Mouse (Mus musculus): ENCODE data around the gene Olfr1239.

The Olfr1239 gene

GRCm38 (mm10) chr2:89420307-89420706 is at the start of gene Olfr1239:
TSS of gene Olfr1239 (minus strand) at chr2:89420407.
- DNase-seq (ENCODE audit: low spot score in 2 of 2): no peak

- DNase-seq (ENCODE audit: low spot score in 2 of 2): no peak
Observed at GRCm38 (mm10) chr2:89442900-89443299, 22.7 kb upstream of the Olfr1239 start, which contains the start of gene Olfr1240. TSS of gene Olfr1240 (minus strand) at chr2:89443000.

- no peak for DNase-seq (ENCODE audit: low spot score in 2 of 2)
Observed at GRCm38 (mm10) chr2:89414557-89414956, 5.7 kb downstream of the Olfr1239 start.

- no peak for DNase-seq (ENCODE audit: low spot score in 2 of 2)
Observed at GRCm38 (mm10) chr2:89409576-89409975, 10.6 kb downstream of the Olfr1239 start, which contains the start of gene Olfr1238. TSS of gene Olfr1238 (minus strand) at chr2:89409676.

DNA sequence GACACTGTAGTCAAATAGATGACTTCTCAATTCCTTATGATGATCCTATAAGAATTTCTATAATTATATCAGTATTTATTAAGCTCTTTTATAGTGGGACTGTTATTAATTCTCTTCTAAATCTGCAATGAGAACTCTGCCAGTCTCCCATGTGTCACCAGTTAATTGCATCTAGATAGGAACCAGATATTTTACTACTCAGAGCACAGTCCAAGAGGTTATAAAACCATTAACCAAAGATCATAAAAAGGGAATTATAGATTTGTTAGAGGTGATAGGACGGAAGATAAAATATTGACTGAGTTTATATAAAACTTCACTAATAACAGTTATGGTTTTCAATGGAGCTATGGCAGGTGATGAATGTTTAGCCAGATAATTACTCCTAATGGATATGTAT is 19.3 kb downstream of the Olfr1239 start:
- no peak for DNase-seq (ENCODE audit: low spot score in 2 of 2)

Data from cerebellum, postnatal 4 days (tissue).